Mouse (Mus musculus) forebrain, postnatal 0 days (tissue): Measurements from ENCODE around the gene Tlr3. TPM values are rescaled to one million over a fixed set of nuclear protein-coding genes. Genes with fewer than 3 reads are reported as not detected.

Experiments
- ATAC-seq: fragments of 200-750 bp; cut with Nextera tagmentation; 2 replicates; pipeline ENCODE4 v1.8.0; 2017; ENCODE audit warnings: mild to moderate bottlenecking, moderate library complexity
- DNase-seq: peaks from one replicate; pipeline ENCODE4 v3.0.0-alpha.2; 2015
- H3K27ac ChIP-seq: fragments of 300-500 bp; sonication (generic); 2 replicates; pipeline ENCODE4 v1.5.1; 2014; ENCODE audit warnings: low read depth, mild to moderate bottlenecking, antibody characterized with exemption, low read length, moderate library complexity, mixed read lengths
- H3K27me3 ChIP-seq: fragments of 300-500 bp; sonication (generic); 2 replicates; pipeline ENCODE4 v1.6.1; 2014; ENCODE audit warnings: mild to moderate bottlenecking, low read length, mixed read lengths; ENCODE audit not compliant: insufficient read depth
- H3K36me3 ChIP-seq: fragments of 300-500 bp; sonication (generic); 2 replicates; pipeline ENCODE4 v1.6.1; 2014; ENCODE audit warnings: mild to moderate bottlenecking, moderate library complexity; ENCODE audit not compliant: insufficient read depth
- H3K4me1 ChIP-seq: fragments of 300-500 bp; sonication (generic); 2 replicates; pipeline ENCODE4 v1.6.1; 2014; ENCODE audit warnings: antibody characterized with exemption; ENCODE audit not compliant: insufficient read depth
- H3K4me2 ChIP-seq: fragments of 300-500 bp; sonication (generic); 2 replicates; pipeline ENCODE4 v1.6.1; 2014; ENCODE audit warnings: low read depth, mild to moderate bottlenecking, moderate library complexity
- H3K4me3 ChIP-seq: fragments of 300-500 bp; sonication (generic); 2 replicates; pipeline ENCODE4 v1.5.1; 2014; ENCODE audit warnings: low read depth, low read length, mixed read lengths
- H3K9ac ChIP-seq: fragments of 300-500 bp; sonication (generic); 2 replicates; pipeline ENCODE4 v1.6.1; 2014; ENCODE audit warnings: mild to moderate bottlenecking
- H3K9me3 ChIP-seq: fragments of 300-500 bp; sonication (generic); 2 replicates; pipeline ENCODE4 v1.6.1; 2016; ENCODE audit warnings: low read length
- CTCF ChIP-seq: sonication (generic); IDR thresholded peaks from 2 replicates; pipeline ENCODE4 v1.5.1; 2016; ENCODE audit warnings: antibody characterized with exemption, control low read depth, low read depth
- WGBS: fragments of 180-500 bp; shearing (Covaris S2); extraction: QIAGEN DNeasy Blood & Tissue Kit; methylation state at CpG from one replicate; pipeline ENCODE4 v1.1.7; 2014; 5-methylcytosine and 5-hydroxymethylcytosine counted together
- polyA plus RNA-seq: library from polyadenylated mRNA; unstranded; fragments of >200 nt; fragmentation: Nextera tagmentation; extraction: Ambion mirVana; gene quantifications from 2 replicates; pipeline ENCODE4 v1.2.1, GENCODE M21; 2015
- total RNA-seq: library from RNA; depleted of rRNA; stranded (reverse); fragments of >200 nt; gene quantifications from 2 replicates; pipeline ENCODE4 v1.2.3, GENCODE M21; 2014

The Tlr3 gene
- total and polyA plus RNA-seq, 2 experiments from 2014 or later, result 0.95 to 1.3 TPM

DNA sequence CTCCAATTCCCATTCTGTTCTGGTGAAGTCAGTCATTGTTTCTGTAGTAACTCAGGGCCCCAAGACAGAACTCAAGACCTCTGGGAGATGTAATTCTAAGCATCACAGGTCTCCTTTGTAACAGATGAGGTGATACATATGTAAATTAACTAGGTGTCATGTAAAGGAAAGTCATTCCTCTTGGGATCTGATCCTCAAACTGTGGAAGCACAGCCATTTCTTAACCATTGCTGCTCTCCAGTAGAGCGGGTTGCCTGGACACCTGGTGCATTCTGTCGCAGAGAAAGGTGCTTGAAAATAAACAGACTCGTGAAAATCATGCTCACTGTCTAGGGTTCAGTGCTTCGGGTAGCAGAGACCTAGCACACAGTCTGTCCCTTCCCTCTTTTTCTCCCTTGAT is 30.3 kb downstream of the Tlr3 start:
- H3K27me3 ChIP-seq, result peaks cover 5% of the 10 kb centered on the region; the same call in 1 of the 2 replicates
- DNase-seq (no peak), ATAC-seq (no peak)
- H3K4me3 ChIP-seq, result peak overlapping the region; percentile 39; the same call in 1 of the 2 replicates
- peak overlapping the region; percentile 82; the same call in 1 of the 2 replicates for H3K4me2 ChIP-seq
- no peaks in the 10 kb centered on the region for H3K36me3 ChIP-seq
- H3K9ac ChIP-seq, result no peak overlapping the region
- no peaks in the 10 kb centered on the region for H3K9me3 ChIP-seq
- no peak overlapping the region for H3K27ac ChIP-seq
- H3K4me1 ChIP-seq, result peaks cover 13% of the 10 kb centered on the region; the same call in 1 of the 2 replicates
- 26% methylated on average over 4 of the region's 4 CpGs for WGBS
- TF ChIP-seq CTCF, result no peak

DNA sequence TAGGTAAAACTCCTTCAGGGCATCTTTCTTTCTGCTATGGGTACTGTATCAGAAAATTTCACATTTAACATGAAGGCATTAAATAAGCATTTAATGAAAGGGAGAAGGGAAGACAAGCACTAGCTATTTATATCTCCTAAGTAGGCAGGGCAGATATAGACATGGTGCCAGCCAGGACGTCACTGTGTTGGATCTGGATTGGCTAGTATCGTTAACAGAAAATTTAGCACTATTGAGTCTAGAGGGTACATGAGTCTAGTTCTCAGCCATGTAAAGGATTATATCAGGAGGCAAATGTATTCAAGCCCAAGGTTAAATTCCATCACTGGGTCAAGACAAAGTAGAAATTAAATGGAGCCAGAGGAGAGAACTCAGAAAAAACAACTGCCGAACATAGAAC is 36.8 kb downstream of the Tlr3 start:
- no peak overlapping the region for H3K9ac ChIP-seq
- no peaks in the 10 kb centered on the region for H3K9me3 ChIP-seq
- H3K27me3 ChIP-seq, result no peaks in the 10 kb centered on the region
- no peaks in the 10 kb centered on the region for H3K36me3 ChIP-seq
- DNase-seq, result no peak
- ATAC-seq, result no peak
- WGBS, result 52% methylated on average over 3 of the region's 3 CpGs
- no peak overlapping the region for H3K4me2 ChIP-seq
- no peak overlapping the region for H3K27ac ChIP-seq
- no peaks in the 10 kb centered on the region for H3K4me1 ChIP-seq
- no peak for TF ChIP-seq CTCF
- no peak overlapping the region for H3K4me3 ChIP-seq

DNA sequence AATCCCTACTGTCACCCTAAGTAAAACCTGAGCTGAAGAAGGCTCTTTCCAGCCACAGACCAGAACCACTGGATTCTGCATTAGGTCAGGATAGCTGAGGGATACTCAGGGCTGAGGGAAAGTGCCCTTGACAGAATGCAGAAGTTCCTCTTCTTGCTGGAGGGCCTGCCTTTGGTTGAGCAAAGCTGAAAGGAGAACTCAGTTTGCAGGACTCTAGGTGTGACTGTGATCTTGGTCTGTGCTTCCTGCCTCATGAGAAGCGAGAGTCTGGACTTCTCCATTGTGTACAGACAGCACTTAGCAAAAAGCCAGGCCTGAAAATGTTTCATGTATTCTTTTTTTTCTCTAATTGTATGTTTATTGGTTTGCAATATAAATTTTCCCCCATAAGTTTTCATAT is 43.7 kb downstream of the Tlr3 start:
- Histone ChIP-seq H3K27ac (no peak overlapping the region), H3K36me3 (no peaks in the 10 kb centered on the region), H3K27me3 (no peaks in the 10 kb centered on the region), H3K4me2 (no peak overlapping the region), H3K4me1 (no peaks in the 10 kb centered on the region), H3K9ac (no peak overlapping the region), H3K9me3 (no peaks in the 10 kb centered on the region), H3K4me3 (no peak overlapping the region)
- ATAC-seq (no peak), DNase-seq (no peak)
- WGBS, result 97% methylated on average over 1 of the region's 1 CpGs
- TF ChIP-seq CTCF, result no peak

DNA sequence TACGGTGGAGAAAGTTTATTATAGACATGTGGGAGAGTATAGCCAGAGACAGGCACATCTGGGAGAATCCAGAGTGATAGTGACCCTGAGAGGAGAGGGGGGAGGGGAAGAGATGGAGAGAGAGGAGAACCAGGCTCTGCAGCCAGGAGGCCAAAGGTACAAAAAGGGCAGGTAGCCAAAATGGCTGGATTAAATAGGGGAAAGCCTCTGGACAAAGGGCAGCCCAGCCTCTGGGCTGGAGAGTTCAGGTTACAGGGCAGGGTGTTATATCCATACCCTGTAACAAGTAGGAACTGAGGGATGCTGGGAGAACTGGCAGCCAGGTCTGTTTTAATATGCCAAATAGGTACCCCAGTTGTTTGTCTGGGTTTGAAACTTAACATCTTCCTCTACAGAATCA is 47.7 kb downstream of the Tlr3 start:
- no peak for TF ChIP-seq CTCF
- no peak for ATAC-seq
- 91% methylated on average over 1 of the region's 1 CpGs for WGBS

DNA sequence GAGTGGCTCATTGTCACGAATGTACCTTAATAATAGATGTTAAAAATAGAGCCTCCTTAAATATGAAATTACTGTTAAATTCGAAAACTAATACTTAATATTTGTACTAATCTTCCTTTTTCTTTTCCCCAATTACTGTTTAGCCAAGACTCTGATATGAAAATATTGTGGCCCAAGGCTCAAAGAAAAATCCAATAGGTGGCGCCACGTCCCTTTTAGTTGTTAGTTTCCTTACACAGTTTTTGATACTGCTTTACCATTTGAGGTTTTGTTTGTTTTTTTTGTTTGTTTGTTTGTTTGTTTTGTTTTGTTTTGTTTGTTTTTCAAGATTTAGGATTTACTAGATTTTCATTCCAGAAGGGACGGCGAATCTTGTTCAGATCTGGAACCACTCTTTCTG is 48.6 kb downstream of the Tlr3 start:
- ATAC-seq, result no peak
- peak; percentile 53 for TF ChIP-seq CTCF
- H3K9me3 ChIP-seq, result no peaks in the 10 kb centered on the region
- no peaks in the 10 kb centered on the region for H3K27me3 ChIP-seq
- H3K36me3 ChIP-seq, result no peaks in the 10 kb centered on the region
- 57% methylated on average over 6 of the region's 6 CpGs for WGBS
- no peak overlapping the region for H3K4me3 ChIP-seq
- DNase-seq, result peak; percentile 55
- no peaks in the 10 kb centered on the region for H3K4me1 ChIP-seq
- H3K4me2 ChIP-seq, result no peak overlapping the region
- H3K27ac ChIP-seq, result no peak overlapping the region
- H3K9ac ChIP-seq, result no peak overlapping the region

More for the DNA sequence above, 47.7 kb downstream of the Tlr3 start:
- Histone ChIP-seq H3K27ac (no peak overlapping the region), H3K36me3 (no peaks in the 10 kb centered on the region), H3K27me3 (no peaks in the 10 kb centered on the region), H3K4me1 (no peaks in the 10 kb centered on the region), H3K9me3 (no peaks in the 10 kb centered on the region), H3K4me2 (no peak overlapping the region), H3K9ac (no peak overlapping the region), H3K4me3 (no peak overlapping the region)
- DNase-seq, result no peak

DNA sequence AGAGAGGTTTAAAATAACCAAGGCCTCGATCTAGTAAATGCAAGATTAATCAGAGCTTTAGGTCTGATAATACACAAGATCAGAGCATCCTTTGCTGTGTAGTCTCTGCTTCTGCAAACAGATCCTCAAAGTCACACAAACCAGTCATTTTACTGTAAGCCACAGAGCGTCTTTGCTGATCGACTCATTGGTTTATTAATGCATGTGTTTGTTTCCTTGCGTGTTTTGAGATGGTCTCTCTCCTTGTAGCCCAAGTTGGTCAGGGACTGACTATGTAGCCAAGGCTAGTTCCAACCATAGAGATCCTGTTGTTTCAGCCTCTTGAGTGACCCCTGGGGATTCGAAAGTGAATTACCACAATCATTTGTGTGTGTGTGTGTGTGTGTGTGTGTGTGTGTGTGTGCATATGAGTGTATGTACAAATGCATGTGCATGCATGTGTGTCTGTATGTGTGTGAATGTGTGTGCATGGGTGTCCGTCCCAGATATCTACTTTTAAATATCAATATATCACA is 51.7 kb downstream of the Tlr3 start:
- Histone ChIP-seq H3K27me3 (no peaks in the 10 kb centered on the region), H3K9ac (peak overlapping the region; percentile 87), H3K36me3 (no peaks in the 10 kb centered on the region), H3K4me2 (peak overlapping the region; percentile 96), H3K27ac (peak overlapping the region; percentile 72), H3K9me3 (no peaks in the 10 kb centered on the region), H3K4me1 (no peaks in the 10 kb centered on the region), H3K4me3 (no peak overlapping the region)
- ATAC-seq, result peak; percentile 14; the same call in 1 of the 2 replicates
- no peak for DNase-seq
- TF ChIP-seq CTCF, result peak; percentile 45; the same call in 1 of the 2 replicates
- WGBS, result 75% methylated on average over 6 of the region's 6 CpGs

DNA sequence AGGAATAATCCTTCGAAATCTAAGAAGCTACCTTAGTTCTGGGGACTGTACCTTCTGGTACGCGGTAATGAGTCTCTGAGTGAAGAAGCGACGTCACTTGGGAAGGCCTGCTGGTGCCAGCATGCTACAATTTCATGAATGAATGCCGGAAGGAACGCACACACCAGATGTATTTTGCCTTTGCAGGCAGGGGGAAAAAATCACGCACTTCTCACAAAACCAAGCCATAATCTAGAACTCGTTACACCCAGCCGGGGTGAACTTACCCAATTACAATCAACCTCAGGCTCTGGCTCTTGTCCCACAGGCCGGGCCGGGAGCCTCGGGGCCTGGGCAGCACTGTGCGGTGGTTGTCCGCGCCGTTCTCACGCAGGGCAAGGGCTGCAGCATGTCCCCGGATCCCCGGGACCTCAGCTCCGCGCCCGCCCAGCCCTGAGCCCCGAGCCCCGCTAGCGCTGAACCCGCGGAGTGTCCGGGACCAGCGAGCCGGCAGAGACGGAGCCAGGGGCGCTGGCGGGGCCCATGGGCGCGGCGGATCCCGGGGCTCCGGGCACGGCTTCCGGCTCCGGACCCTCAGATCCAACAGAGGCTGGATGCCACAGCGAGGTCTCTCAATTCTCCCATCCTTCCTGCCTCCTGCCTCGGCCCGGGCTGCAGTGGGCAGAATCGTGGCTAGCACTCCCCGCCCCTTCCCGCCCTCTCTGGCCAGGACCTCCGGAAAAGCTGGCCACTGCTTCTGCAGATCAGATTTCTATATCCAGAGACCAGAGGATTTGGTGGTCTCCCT is 52.6 kb downstream of the Tlr3 start:
- WGBS, result 2% methylated on average over 49 of the region's 49 CpGs

More for the DNA sequence above, 52.6 kb downstream of the Tlr3 start:
- 0 out of 2 replicates have a peak, but pooled peaks have one; percentile 13 for TF ChIP-seq CTCF
- Histone ChIP-seq H3K4me2 (peak overlapping the region; percentile 96), H3K9ac (peak overlapping the region; percentile 87), H3K4me3 (peak overlapping the region; percentile 62), H3K9me3 (no peaks in the 10 kb centered on the region), H3K4me1 (no peaks in the 10 kb centered on the region), H3K27me3 (no peaks in the 10 kb centered on the region), H3K27ac (peak overlapping the region; percentile 72), H3K36me3 (no peaks in the 10 kb centered on the region)
- DNase-seq (peak; percentile 83), ATAC-seq (peak; percentile 85)
